Mouse (Mus musculus) kidney, adult 8-10 months (tissue): ENCODE results near the gene Prdm5.

Source experiments
- DNase-seq, 2 experiments: peaks; one replicate each; pipeline ENCODE4 v3.0.0; 2022

Gene Prdm5

GRCm38 (mm10) chr6:65935566-65936281 lies 156.9 kb downstream of the Prdm5 start:
- no peak for DNase-seq

- no peak for DNase-seq
Measured at GRCm38 (mm10) chr6:65950492-65950891, 171.7 kb downstream of the Prdm5 start.

- no peak for DNase-seq
Measured at GRCm38 (mm10) chr6:65952309-65952708, 173.5 kb downstream of the Prdm5 start, which contains the start of gene 4930544G11Rik. 4930544G11Rik (plus strand) TSS chr6:65952609.

GRCm38 (mm10) chr6:65969386-65970111 lies 190.8 kb downstream of the Prdm5 start:
- DNase-seq: no peak

- DNase-seq: no peak
Measured at GRCm38 (mm10) chr6:65970410-65970809, 191.6 kb downstream of the Prdm5 start.
